Mouse (Mus musculus): ENCODE results near the gene Cd300lg. TPM values are rescaled to one million over a fixed set of nuclear protein-coding genes. Genes with fewer than 3 reads are reported as not detected.

Cd300lg gene
- total and polyA plus RNA-seq, 3 experiments: not detected

GRCm38 (mm10) chr11:102031149-102031548 lies 10.2 kb upstream of the Cd300lg start:
- H3K27me3 ChIP-seq (replicated peaks): peaks cover 87% of the 10 kb centered on the region
- DNase-seq (ENCODE audit: extremely low read depth): no peak
- H3K4me3 ChIP-seq (replicated peaks in 1 of 3; ENCODE audit: low read depth in 2 of 3, low read length in 2 of 3, poor library complexity in 1 of 3): no peak overlapping the region
- no peaks in the 10 kb centered on the region for H3K79me2 ChIP-seq (replicated peaks; ENCODE audit: control insufficient read depth, extremely low read depth, insufficient read depth, poor library complexity, severe bottlenecking)
- H3K4me2 ChIP-seq (ENCODE audit: insufficient read depth, low read depth, poor library complexity, severe bottlenecking): no peak overlapping the region
- TF ChIP-seq JUND (conservative IDR thresholded peaks at IDR 0.05; ENCODE audit: low read depth, low read length) (no peak), RCOR1 (conservative IDR thresholded peaks at IDR 0.05; ENCODE audit: low read depth, low read length) (no peak), RAD21 (IDR thresholded peaks at IDR 0.05; ENCODE audit: low read depth, low read length) (no peak), POLR2A (IDR thresholded peaks at IDR 0.05; ENCODE audit: low read depth, low read length) (no peak), CTCF (conservative IDR thresholded peaks at IDR 0.05 in 1 of 2, IDR thresholded peaks at IDR 0.05 in 1 of 2; ENCODE audit: low read depth in 2 of 2, low read length in 2 of 2) (no peak), ZMIZ1 (IDR thresholded peaks at IDR 0.05; ENCODE audit: low read depth, low read length) (no peak), ZNF384 (IDR thresholded peaks at IDR 0.05; ENCODE audit: low read depth, low read length) (no peak), EP300 (IDR thresholded peaks at IDR 0.05; ENCODE audit: low read length) (no peak), MAFK (IDR thresholded peaks at IDR 0.05; ENCODE audit: insufficient replicate concordance, low read length) (no peak), E2F4 (IDR thresholded peaks at IDR 0.05; ENCODE audit: insufficient replicate concordance, low read depth, low read length) (no peak), BHLHE40 (IDR thresholded peaks at IDR 0.05; ENCODE audit: low read depth, low read length) (no peak)
- no peak overlapping the region for H3K27ac ChIP-seq (ENCODE audit: insufficient read depth, low read depth)
- H3K36me3 ChIP-seq (replicated peaks in 1 of 2; ENCODE audit: control insufficient read depth in 1 of 2, insufficient read depth in 1 of 2, low read length in 1 of 2): no peaks in the 10 kb centered on the region
- peaks cover 0 to 2% of the 10 kb centered on the region in 2 experiments; a peak in 2 of 4 replicates for H3K4me1 ChIP-seq (ENCODE audit: control insufficient read depth in 1 of 2, insufficient read depth in 2 of 2)
- dilution Hi-C loops (cut with MboI; ENCODE audit: extremely low pct_ligation_motif_present, extremely low pct_unique_long_range_greater_than_20kb, low sequenced_read_pairs): no loop called here
- no peaks in the 10 kb centered on the region for H3K9me3 ChIP-seq (replicated peaks; ENCODE audit: low read length)
- H3K9ac ChIP-seq (ENCODE audit: insufficient read depth, low read depth): no peak overlapping the region
- in situ Hi-C loops (cut with MboI; ENCODE audit: low pct_ligation_motif_present, low pct_unique_long_range_greater_than_20kb, low sequenced_read_pairs): no loop called here

GRCm38 (mm10) chr11:102033055-102033591 lies 8.2 kb upstream of the Cd300lg start:
- dilution Hi-C loops (cut with MboI; ENCODE audit: extremely low pct_ligation_motif_present, extremely low pct_unique_long_range_greater_than_20kb, low sequenced_read_pairs): no loop called here
- no peaks in the 10 kb centered on the region for H3K79me2 ChIP-seq (replicated peaks; ENCODE audit: control insufficient read depth, extremely low read depth, insufficient read depth, poor library complexity, severe bottlenecking)
- no peaks in the 10 kb centered on the region for H3K4me1 ChIP-seq (ENCODE audit: control insufficient read depth in 1 of 2, insufficient read depth in 2 of 2)
- no peak overlapping the region for H3K4me3 ChIP-seq (replicated peaks in 1 of 3; ENCODE audit: low read depth in 2 of 3, low read length in 2 of 3, poor library complexity in 1 of 3)
- no peaks in the 10 kb centered on the region for H3K9me3 ChIP-seq (replicated peaks; ENCODE audit: low read length)
- H3K27me3 ChIP-seq (replicated peaks): peaks cover 87% of the 10 kb centered on the region
- in situ Hi-C loops (cut with MboI; ENCODE audit: low pct_ligation_motif_present, low pct_unique_long_range_greater_than_20kb, low sequenced_read_pairs): no loop called here
- no peak overlapping the region for H3K27ac ChIP-seq (ENCODE audit: insufficient read depth, low read depth)
- DNase-seq (ENCODE audit: extremely low read depth): no peak
- no peaks in the 10 kb centered on the region for H3K36me3 ChIP-seq (replicated peaks in 1 of 2; ENCODE audit: control insufficient read depth in 1 of 2, insufficient read depth in 1 of 2, low read length in 1 of 2)
- no peak overlapping the region for H3K9ac ChIP-seq (ENCODE audit: insufficient read depth, low read depth)
- TF ChIP-seq MXI1 (IDR thresholded peaks at IDR 0.05; ENCODE audit: low read depth, low read length) (no peak), BHLHE40 (IDR thresholded peaks at IDR 0.05; ENCODE audit: low read depth, low read length) (peak; percentile 35)
- H3K4me2 ChIP-seq (ENCODE audit: insufficient read depth, low read depth, poor library complexity, severe bottlenecking): no peak overlapping the region

- no peak for TF ChIP-seq CTCF (conservative IDR thresholded peaks at IDR 0.05 in 1 of 2, IDR thresholded peaks at IDR 0.05 in 1 of 2; ENCODE audit: low read depth in 2 of 2, low read length in 2 of 2)
- no peak for TF ChIP-seq POLR2A (IDR thresholded peaks at IDR 0.05; ENCODE audit: low read depth, low read length)
- TF ChIP-seq TCF12 (IDR thresholded peaks at IDR 0.05; ENCODE audit: low read depth, low read length): no peak
- no peak for TF ChIP-seq KAT2A (IDR thresholded peaks at IDR 0.05; ENCODE audit: insufficient replicate concordance, low read length)
- no peak for TF ChIP-seq CHD1 (IDR thresholded peaks at IDR 0.05; ENCODE audit: low read depth, low read length)
- no peak for TF ChIP-seq MAFK (IDR thresholded peaks at IDR 0.05; ENCODE audit: insufficient replicate concordance, low read length)
- no peak for TF ChIP-seq POLR2AphosphoS2 (IDR thresholded peaks at IDR 0.05; ENCODE audit: low read depth, low read length)
- TF ChIP-seq BHLHE40 (IDR thresholded peaks at IDR 0.05; ENCODE audit: low read depth, low read length): no peak
- no peak for TF ChIP-seq USF2 (conservative IDR thresholded peaks at IDR 0.05; ENCODE audit: low read depth, low read length)
- TF ChIP-seq JUN (IDR thresholded peaks at IDR 0.05; ENCODE audit: insufficient read depth, low read depth, low read length): no peak
- no peak for TF ChIP-seq ZC3H11A (IDR thresholded peaks at IDR 0.05; ENCODE audit: low read depth, low read length)
- TF ChIP-seq ZNF384 (IDR thresholded peaks at IDR 0.05; ENCODE audit: low read depth, low read length): no peak
- TF ChIP-seq MYC (IDR thresholded peaks at IDR 0.05; ENCODE audit: low read depth, low read length): no peak
- TF ChIP-seq SMC3 (IDR thresholded peaks at IDR 0.05; ENCODE audit: low read depth, low read length): no peak
- no peak for TF ChIP-seq ZKSCAN1 (IDR thresholded peaks at IDR 0.05; ENCODE audit: borderline replicate concordance, low read depth, low read length)
- TF ChIP-seq MAZ (IDR thresholded peaks at IDR 0.05; ENCODE audit: low read depth, low read length): no peak
- peaks cover 89% of the 10 kb centered on the region for H3K27me3 ChIP-seq (replicated peaks)
- no peaks in the 10 kb centered on the region for H3K79me2 ChIP-seq (replicated peaks; ENCODE audit: control insufficient read depth, extremely low read depth, insufficient read depth, poor library complexity, severe bottlenecking)
- no peak overlapping the region for H3K4me2 ChIP-seq (ENCODE audit: insufficient read depth, low read depth, poor library complexity, severe bottlenecking)
- no peak overlapping the region for H3K4me3 ChIP-seq (replicated peaks in 1 of 3; ENCODE audit: low read depth in 2 of 3, low read length in 2 of 3, poor library complexity in 1 of 3)
- in situ Hi-C loops (cut with MboI; ENCODE audit: low pct_ligation_motif_present, low pct_unique_long_range_greater_than_20kb, low sequenced_read_pairs): no loop called here
- DNase-seq (ENCODE audit: extremely low read depth): no peak
- no peaks in the 10 kb centered on the region for H3K4me1 ChIP-seq (ENCODE audit: control insufficient read depth in 1 of 2, insufficient read depth in 2 of 2)
- H3K9ac ChIP-seq (ENCODE audit: insufficient read depth, low read depth): no peak overlapping the region
- no peak overlapping the region for H3K27ac ChIP-seq (ENCODE audit: insufficient read depth, low read depth)
- H3K36me3 ChIP-seq (replicated peaks in 1 of 2; ENCODE audit: control insufficient read depth in 1 of 2, insufficient read depth in 1 of 2, low read length in 1 of 2): no peaks in the 10 kb centered on the region
- dilution Hi-C loops (cut with MboI; ENCODE audit: extremely low pct_ligation_motif_present, extremely low pct_unique_long_range_greater_than_20kb, low sequenced_read_pairs): no loop called here
- H3K9me3 ChIP-seq (replicated peaks; ENCODE audit: low read length): no peaks in the 10 kb centered on the region
Observed at GRCm38 (mm10) chr11:102034887-102035286, 6.4 kb upstream of the Cd300lg start.
